ENCODE assay signal across 1 mouse cellular context in the genomic region with DNA sequence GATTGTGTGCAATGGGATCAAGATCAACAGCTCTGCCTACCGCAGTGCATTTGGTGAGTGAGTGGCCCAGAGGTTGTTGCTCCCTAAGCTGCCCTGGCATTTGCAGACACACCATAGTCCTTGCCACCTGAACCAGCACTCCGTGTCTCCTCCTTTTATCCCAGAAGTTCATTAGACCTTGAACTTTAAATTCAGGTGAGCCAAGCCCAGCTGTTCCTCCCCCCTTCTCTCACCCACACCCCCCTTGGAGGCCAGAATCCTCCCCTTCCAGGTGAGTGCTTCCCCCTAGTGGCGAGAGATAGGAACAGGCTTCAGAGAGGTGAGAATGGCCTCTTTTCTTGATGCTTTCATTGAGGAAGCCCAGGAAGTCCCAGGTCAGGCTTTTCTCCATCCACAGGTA.
TF ChIP-seq lines count a peak whose summit lies in the region.

No protein-coding gene starts in this region.

TF ChIP-seq in CH12.LX, 34 proteins besides CTCF, POLR2A, EP300 and RAD21:
- no peak for TF ChIP-seq UBTF (IDR thresholded peaks at IDR 0.05; ENCODE audit: low read depth, low read length)
- 0 out of 2 replicates have a peak, but pooled peaks have one; percentile 28 for TF ChIP-seq ELF1 (IDR thresholded peaks at IDR 0.05; ENCODE audit: low read depth, low read length)
- peak; percentile 69 for TF ChIP-seq SMC3 (IDR thresholded peaks at IDR 0.05; ENCODE audit: low read depth, low read length)
- TF ChIP-seq MAZ (IDR thresholded peaks at IDR 0.05; ENCODE audit: low read depth, low read length), result 0 out of 2 replicates have a peak, but pooled peaks have one; percentile 50
